Mouse (Mus musculus) CH12.LX (cell line): ENCODE results near the gene Matk. TPM values are rescaled to one million over a fixed set of nuclear protein-coding genes. Genes with fewer than 3 reads are reported as not detected.

Source experiments
- DNase-seq: peaks from one replicate; pipeline ENCODE4 v3.0.0-alpha.2; 2013; ENCODE audit errors: extremely low read depth
- H3K27ac ChIP-seq: 2 replicates; pipeline ENCODE4 v1.5.1; 2012; ENCODE audit warnings: low read depth, mild to moderate bottlenecking, control low read depth, moderate library complexity; ENCODE audit not compliant: insufficient read depth
- H3K27me3 ChIP-seq: replicated peaks from 2 replicates; pipeline ENCODE3; 2012; ENCODE audit warnings: inconsistent platforms
- H3K36me3 ChIP-seq, 2 experiments: replicated peaks in 1 of 2; 2 replicates each; pipeline versions ENCODE3 to v1.6.1; 2012; ENCODE audit warnings: inconsistent platforms in 1 of 2, low read length in 1 of 2, mild to moderate bottlenecking in 1 of 2, mixed read lengths in 1 of 2, moderate library complexity in 1 of 2; ENCODE audit not compliant: control insufficient read depth in 1 of 2, insufficient read depth in 1 of 2
- H3K4me1 ChIP-seq, 2 experiments: 2 replicates each; pipeline ENCODE4 v1.6.1; 2012; ENCODE audit warnings: inconsistent platforms in 1 of 2, moderate library complexity in 1 of 2; ENCODE audit not compliant: insufficient read depth in 2 of 2, control insufficient read depth in 1 of 2
- H3K4me2 ChIP-seq: 2 replicates; pipeline ENCODE4 v1.6.1; 2012; ENCODE audit warnings: low read depth, mild to moderate bottlenecking, control low read depth; ENCODE audit not compliant: poor library complexity, insufficient read depth, severe bottlenecking
- H3K4me3 ChIP-seq, 3 experiments: fragments of 150-350 bp in 1 of 3; sonication (generic) in 1 of 3; replicated peaks in 1 of 3; 2 replicates each; pipeline versions ENCODE3 to v1.5.1; 2011 to 2012; ENCODE audit warnings: low read depth in 2 of 3, low read length in 2 of 3, mild to moderate bottlenecking in 2 of 3, moderate library complexity in 2 of 3, control low read depth in 1 of 3, improper control_type of control experiment in 1 of 3, inconsistent platforms in 1 of 3, mixed read lengths in 1 of 3; ENCODE audit not compliant: poor library complexity in 1 of 3
- H3K79me2 ChIP-seq: replicated peaks from 2 replicates; pipeline ENCODE4 v1.6.1; 2012; ENCODE audit warnings: mild to moderate bottlenecking, moderate library complexity; ENCODE audit not compliant: control insufficient read depth, poor library complexity, insufficient read depth, severe bottlenecking; ENCODE audit errors: extremely low read depth
- H3K9ac ChIP-seq: 2 replicates; pipeline ENCODE4 v1.6.1; 2012; ENCODE audit warnings: low read depth, mild to moderate bottlenecking, control low read depth, moderate library complexity; ENCODE audit not compliant: insufficient read depth
- H3K9me3 ChIP-seq: replicated peaks from 2 replicates; pipeline ENCODE3; 2012; ENCODE audit warnings: low read length, inconsistent platforms, mixed read lengths
- BHLHE40 ChIP-seq: IDR thresholded peaks from 2 replicates; pipeline ENCODE4 v1.6.1; 2011; ENCODE audit warnings: mild to moderate bottlenecking, low read depth, low read length, improper control_type of control experiment
- CHD2 ChIP-seq: IDR thresholded peaks from 2 replicates; pipeline ENCODE4 v1.6.1; 2011; ENCODE audit warnings: low read length, improper control_type of control experiment
- CTCF ChIP-seq, 2 experiments: IDR thresholded peaks in 1 of 2; conservative IDR thresholded peaks in 1 of 2; 2 replicates each; pipeline ENCODE4 v1.5.1; 2011 to 2012; ENCODE audit warnings: low read depth in 2 of 2, low read length in 2 of 2, improper control_type of control experiment in 1 of 2, inconsistent platforms in 1 of 2, mild to moderate bottlenecking in 1 of 2, moderate library complexity in 1 of 2
- ELF1 ChIP-seq: IDR thresholded peaks from 2 replicates; pipeline ENCODE4 v1.6.1; 2014; ENCODE audit warnings: low read depth, mild to moderate bottlenecking, inconsistent platforms, low read length, improper control_type of control experiment
- EP300 ChIP-seq: IDR thresholded peaks from 2 replicates; pipeline ENCODE4 v1.6.1; 2011; ENCODE audit warnings: low read length, improper control_type of control experiment
- HCFC1 ChIP-seq: IDR thresholded peaks from 2 replicates; pipeline ENCODE4 v1.6.1; 2012; ENCODE audit warnings: low read depth, mild to moderate bottlenecking, inconsistent platforms, low read length, improper control_type of control experiment
- JUN ChIP-seq: IDR thresholded peaks from 2 replicates; pipeline ENCODE4 v1.6.1; 2011; ENCODE audit warnings: low read depth, mild to moderate bottlenecking, low read length, improper control_type of control experiment, moderate library complexity; ENCODE audit not compliant: insufficient read depth
- JUND ChIP-seq: conservative IDR thresholded peaks from 2 replicates; pipeline ENCODE4 v1.6.1; 2011; ENCODE audit warnings: low read depth, low read length, improper control_type of control experiment
- MAFK ChIP-seq: IDR thresholded peaks from 2 replicates; pipeline ENCODE4 v1.6.1; 2011; ENCODE audit warnings: low read length, improper control_type of control experiment; ENCODE audit not compliant: insufficient replicate concordance
- MAX ChIP-seq: IDR thresholded peaks from 2 replicates; pipeline ENCODE4 v1.6.1; 2011; ENCODE audit warnings: low read length, improper control_type of control experiment
- MEF2A ChIP-seq: IDR thresholded peaks from 2 replicates; pipeline ENCODE4 v1.6.1; 2014; ENCODE audit warnings: low read depth, mild to moderate bottlenecking, inconsistent platforms, low read length, improper control_type of control experiment, borderline replicate concordance
- MXI1 ChIP-seq: IDR thresholded peaks from 2 replicates; pipeline ENCODE4 v1.6.1; 2011; ENCODE audit warnings: mild to moderate bottlenecking, low read depth, low read length, improper control_type of control experiment
- SIN3A ChIP-seq: IDR thresholded peaks from 2 replicates; pipeline ENCODE4 v1.6.1; 2012; ENCODE audit warnings: low read length, improper control_type of control experiment, inconsistent platforms
- TCF12 ChIP-seq: IDR thresholded peaks from 2 replicates; pipeline ENCODE4 v1.6.1; 2014; ENCODE audit warnings: low read depth, mild to moderate bottlenecking, inconsistent platforms, low read length, improper control_type of control experiment
- UBTF ChIP-seq: IDR thresholded peaks from 2 replicates; pipeline ENCODE4 v1.6.1; 2012; ENCODE audit warnings: low read depth, mild to moderate bottlenecking, inconsistent platforms, low read length, improper control_type of control experiment, moderate library complexity
- ZC3H11A ChIP-seq: IDR thresholded peaks from 2 replicates; pipeline ENCODE4 v1.6.1; 2012; ENCODE audit warnings: low read depth, mild to moderate bottlenecking, inconsistent platforms, low read length, improper control_type of control experiment
- dilution Hi-C: fragments of 300-500 bp; cut with MboI; formaldehyde crosslinking; loops from 2 replicates; pipeline ENCODE4 v1.14.3; 2020; ENCODE audit warnings: low sequenced_read_pairs; ENCODE audit not compliant: extremely low pct_unique_long_range_greater_than_20kb, extremely low pct_ligation_motif_present
- in situ Hi-C: fragments of 300-500 bp; cut with MboI; formaldehyde crosslinking; loops from 3 replicates; pipeline ENCODE4 v1.14.3; 2019; ENCODE audit warnings: low sequenced_read_pairs, low pct_ligation_motif_present, low pct_unique_long_range_greater_than_20kb, mixed read lengths
- polyA plus RNA-seq: library from polyadenylated mRNA; unstranded; fragments of >175 nt; gene quantifications from 2 replicates; pipeline ENCODE4 v1.2.1, GENCODE M21; 2012; ENCODE audit warnings: low read depth; ENCODE audit not compliant: insufficient read length
- total RNA-seq, 2 experiments: library from RNA; depleted of rRNA; stranded (reverse); fragments of 300-350 nt in 1 of 2; fragments of >200 nt in 1 of 2; gene quantifications; 2 replicates each; pipeline ENCODE4 v1.2.3; 2012 to 2014

The Matk gene
- total and polyA plus RNA-seq, 3 experiments, result 2.5 to 5.2 (median 3.9) TPM

DNA sequence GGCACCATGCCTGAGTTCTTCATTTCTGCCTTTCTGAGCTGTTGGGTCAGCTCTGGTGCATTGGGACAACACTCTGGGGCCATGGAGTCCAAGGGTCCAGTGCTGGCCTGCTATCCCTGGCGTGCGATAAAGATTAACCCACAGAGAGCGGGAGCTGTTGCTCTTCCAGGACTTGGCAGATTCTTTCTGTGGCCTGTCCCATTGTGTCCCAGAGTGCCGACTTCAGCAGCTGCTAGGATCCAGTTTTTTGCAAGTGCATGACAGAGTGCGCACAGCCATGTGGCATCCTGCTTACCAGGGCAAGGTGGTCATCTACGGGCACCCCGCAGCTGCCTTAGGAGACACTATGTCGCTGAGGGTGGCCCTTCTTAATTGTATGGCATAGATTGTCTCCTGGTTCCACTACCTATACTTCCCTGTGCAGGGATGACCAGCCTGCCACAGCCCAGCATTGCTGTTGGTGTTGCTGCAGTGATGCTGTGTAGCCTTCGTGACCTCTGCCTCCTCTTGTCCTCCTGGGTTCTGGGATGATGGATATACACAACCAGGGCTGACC, 47.7 kb downstream of the Matk start:
- Histone ChIP-seq H3K4me1 (peaks cover 75 to 97% of the 10 kb centered on the region in 2 experiments), H3K27ac (peak overlapping the region; percentile 87), H3K9me3 (no peaks in the 10 kb centered on the region), H3K4me2 (no peak overlapping the region; the same call in 1 of the 2 replicates), H3K36me3 (peaks cover 3 to 27% of the 10 kb centered on the region in 2 experiments), H3K79me2 (peaks cover 59% of the 10 kb centered on the region), H3K27me3 (no peaks in the 10 kb centered on the region), H3K9ac (no peak overlapping the region), H3K4me3 (peak overlapping the region in 1 of 3 experiments; percentile 8)
- no peak for TF ChIP-seq JUN
- peak; percentile 35; the same call in 1 of the 2 replicates for TF ChIP-seq MAX
- no peak for TF ChIP-seq SIN3A
- no peak for TF ChIP-seq ELF1
- no peak for TF ChIP-seq MEF2A
- TF ChIP-seq UBTF, result 0 out of 2 replicates have a peak, but pooled peaks have one; percentile 28
- in situ Hi-C loops (no loop called here), dilution Hi-C loops (no loop called here)
- no peak for DNase-seq

DNA sequence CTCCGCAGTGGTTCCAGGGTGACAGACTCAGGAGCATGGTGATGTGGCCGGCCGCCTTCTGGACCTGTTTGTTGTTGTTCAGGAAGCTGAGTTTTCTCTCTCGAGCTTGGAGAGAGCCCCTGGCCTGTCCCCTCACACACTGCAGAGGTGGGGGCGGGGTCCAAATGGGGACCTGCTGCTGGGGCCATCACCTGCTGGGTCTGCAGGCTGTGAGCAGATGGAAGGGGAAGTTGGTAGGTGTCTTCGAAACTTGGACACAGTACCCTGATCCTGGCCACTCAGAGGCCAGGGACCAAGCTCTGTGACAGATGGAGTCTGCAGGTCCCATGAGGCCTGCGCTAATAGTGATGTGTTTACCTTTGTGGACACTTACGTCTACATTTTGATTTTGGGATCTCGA, 48.6 kb downstream of the Matk start:
- Histone ChIP-seq H3K4me1 (peaks cover 70 to 97% of the 10 kb centered on the region in 2 experiments), H3K36me3 (peaks cover 12 to 28% of the 10 kb centered on the region in 2 experiments), H3K27me3 (no peaks in the 10 kb centered on the region), H3K4me2 (peak overlapping the region; percentile 25), H3K4me3 (no peak overlapping the region), H3K27ac (peak overlapping the region; percentile 87; the same call in 1 of the 2 replicates), H3K9ac (no peak overlapping the region), H3K9me3 (no peaks in the 10 kb centered on the region), H3K79me2 (peaks cover 50% of the 10 kb centered on the region)
- peak; percentile 52 for DNase-seq
- dilution Hi-C loops (no loop called here), in situ Hi-C loops (no loop called here)
- 0 out of 2 replicates have a peak, but pooled peaks have one; percentile 8 for TF ChIP-seq BHLHE40
- TF ChIP-seq HCFC1, result no peak
- peak; percentile 29; the same call in 1 of the 2 replicates for TF ChIP-seq TCF12
- TF ChIP-seq MAFK, result no peak

DNA sequence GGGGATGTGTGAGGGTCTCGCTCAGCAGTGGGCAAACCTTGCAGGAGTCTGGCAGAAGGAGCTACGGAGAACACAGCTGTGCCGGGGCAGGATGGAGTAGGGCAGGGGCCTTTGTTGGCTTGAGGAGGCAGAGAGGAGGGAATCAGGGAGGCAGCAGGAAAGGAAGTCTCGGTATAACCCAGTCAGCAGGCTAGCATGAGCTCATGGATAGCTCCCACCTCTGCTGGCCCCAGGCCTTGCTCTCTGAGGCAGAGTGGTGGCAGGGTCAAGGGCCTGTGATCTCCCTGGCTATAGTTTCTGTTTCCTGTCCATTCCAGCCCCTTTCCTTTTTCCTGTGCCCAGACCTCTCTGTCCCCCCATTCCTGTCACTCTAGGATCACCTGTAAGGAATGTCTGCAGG, 49.6 kb downstream of the Matk start:
- H3K9ac ChIP-seq, result no peak overlapping the region
- H3K79me2 ChIP-seq, result peaks cover 42% of the 10 kb centered on the region
- in situ Hi-C loops (no loop called here), dilution Hi-C loops (no loop called here)
- no peak overlapping the region for H3K27ac ChIP-seq
- H3K4me2 ChIP-seq, result no peak overlapping the region
- no peaks in the 10 kb centered on the region for H3K9me3 ChIP-seq
- peaks cover 22 to 36% of the 10 kb centered on the region in 2 experiments for H3K36me3 ChIP-seq
- no peaks in the 10 kb centered on the region for H3K27me3 ChIP-seq
- no peak for TF ChIP-seq CTCF (conservative IDR thresholded peaks at IDR 0.05 in 1 of 2, IDR thresholded peaks at IDR 0.05 in 1 of 2; ENCODE audit: low read depth in 2 of 2, low read length in 2 of 2)
- no peak for TF ChIP-seq EP300
- TF ChIP-seq ZC3H11A, result no peak
- TF ChIP-seq MXI1, result no peak
- TF ChIP-seq CHD2, result no peak
- TF ChIP-seq JUND, result no peak
- H3K4me3 ChIP-seq, result no peak overlapping the region
- no peak for DNase-seq
- H3K4me1 ChIP-seq, result peaks cover 64 to 97% of the 10 kb centered on the region in 2 experiments
